Mouse (Mus musculus): Measurements from ENCODE around the gene Igf2bp2. TPM values are rescaled to one million over a fixed set of nuclear protein-coding genes. Genes with fewer than 3 reads are reported as not detected.

Gene Igf2bp2
- not detected in 2 replicates for polyA plus RNA-seq (2012; ENCODE audit: insufficient read depth, insufficient read length, low replicate concordance, missing spikeins)

DNA sequence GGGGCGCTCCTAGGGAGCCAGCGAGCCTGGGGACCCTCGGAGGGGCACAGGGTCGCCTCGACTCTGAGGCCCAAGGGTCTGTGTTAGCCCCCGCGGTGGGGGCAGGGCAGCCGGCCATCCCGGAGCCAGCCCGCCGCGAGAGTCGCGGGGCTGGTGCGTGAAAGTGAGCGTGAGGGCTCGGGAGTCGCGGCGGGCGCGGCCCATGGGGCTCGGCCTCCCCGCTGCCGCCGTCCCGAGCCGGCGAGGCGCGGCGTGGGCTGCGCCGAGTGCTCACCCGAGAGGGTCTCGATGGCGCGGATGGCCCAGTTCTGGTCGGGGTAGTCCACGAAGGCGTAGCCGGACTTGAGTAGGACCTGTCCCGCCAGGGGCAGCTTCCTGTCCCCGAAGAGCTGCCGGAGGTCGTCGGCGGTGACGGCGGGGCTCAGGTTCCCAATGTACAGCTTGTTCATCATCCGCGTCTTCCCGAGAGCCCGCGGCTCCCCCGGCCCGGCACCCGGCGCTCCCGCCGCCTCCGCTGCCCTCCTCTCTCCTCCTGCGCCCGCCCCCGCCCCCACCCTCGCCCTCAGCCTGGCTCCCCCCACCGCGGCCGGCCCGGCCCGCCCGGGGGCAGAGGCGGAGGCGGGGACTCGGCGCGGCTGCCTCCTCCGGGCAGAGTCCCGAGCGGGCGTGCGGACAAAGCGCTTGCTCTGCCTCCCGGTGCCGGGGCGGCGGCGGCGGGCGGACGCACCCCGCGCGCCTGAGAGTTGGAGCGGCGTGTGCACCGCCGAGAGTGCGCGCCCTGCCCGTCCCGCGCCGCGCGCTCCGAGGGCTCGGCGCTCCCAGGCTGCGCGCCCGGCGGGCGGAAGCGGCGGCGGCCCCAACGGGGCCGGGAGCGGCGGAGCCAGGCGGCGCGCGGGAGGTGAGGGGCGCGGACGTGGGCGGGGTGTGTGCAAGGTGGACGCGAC lies at the start of gene Igf2bp2:
Gene Igf2bp2 (minus strand): TSS at position 788 of the 944 bp plus-strand sequence.
- Histone ChIP-seq H3K4me1 (ENCODE audit: control insufficient read depth, insufficient read depth, low read length) (peaks cover 18% of the 10 kb centered on the region), H3K27ac (ENCODE audit: insufficient read depth, low read depth, low read length) (no peak within 1 kb of the TSS), H3K4me3 (ENCODE audit: insufficient read depth, low read depth, low read length) (peak within 1 kb of the TSS; percentile 72)
- TF ChIP-seq POLR2A (IDR thresholded peaks at IDR 0.05; ENCODE audit: insufficient read depth, low read depth, low read length) (no peak), CTCF (IDR thresholded peaks at IDR 0.05; ENCODE audit: insufficient read depth, low read depth, low read length) (no peak)
- 1% methylated on average over 128 of the region's 131 CpGs for WGBS

- 94% methylated on average over 1 of the region's 1 CpGs for WGBS
Observed at GRCm38 (mm10) chr16:22203501-22203900, 40.4 kb upstream of the Igf2bp2 start.

GRCm38 (mm10) chr16:22201858-22202257 lies 38.8 kb upstream of the Igf2bp2 start:
- WGBS: 69% methylated on average over 3 of the region's 3 CpGs
- TF ChIP-seq CTCF (IDR thresholded peaks at IDR 0.05; ENCODE audit: insufficient read depth, low read depth, low read length): no peak
- TF ChIP-seq POLR2A (IDR thresholded peaks at IDR 0.05; ENCODE audit: insufficient read depth, low read depth, low read length): no peak
- H3K27ac ChIP-seq (ENCODE audit: insufficient read depth, low read depth, low read length): no peak overlapping the region

More at GRCm38 (mm10) chr16:22203501-22203900, 40.4 kb upstream of the Igf2bp2 start:
- H3K27ac ChIP-seq (ENCODE audit: insufficient read depth, low read depth, low read length): no peak overlapping the region
- no peak overlapping the region for H3K4me3 ChIP-seq (ENCODE audit: insufficient read depth, low read depth, low read length)
- H3K4me1 ChIP-seq (ENCODE audit: control insufficient read depth, insufficient read depth, low read length): no peaks in the 10 kb centered on the region
- TF ChIP-seq CTCF (IDR thresholded peaks at IDR 0.05; ENCODE audit: insufficient read depth, low read depth, low read length): no peak
- no peak for TF ChIP-seq POLR2A (IDR thresholded peaks at IDR 0.05; ENCODE audit: insufficient read depth, low read depth, low read length)

GRCm38 (mm10) chr16:22200476-22200875 lies 37.4 kb upstream of the Igf2bp2 start:
- Histone ChIP-seq H3K27ac (ENCODE audit: insufficient read depth, low read depth, low read length) (no peak overlapping the region), H3K4me3 (ENCODE audit: insufficient read depth, low read depth, low read length) (no peak overlapping the region), H3K4me1 (ENCODE audit: control insufficient read depth, insufficient read depth, low read length) (no peaks in the 10 kb centered on the region)
- TF ChIP-seq POLR2A (IDR thresholded peaks at IDR 0.05; ENCODE audit: insufficient read depth, low read depth, low read length) (no peak), CTCF (IDR thresholded peaks at IDR 0.05; ENCODE audit: insufficient read depth, low read depth, low read length) (no peak)
- 55% methylated on average over 1 of the region's 1 CpGs for WGBS

More at GRCm38 (mm10) chr16:22201858-22202257, 38.8 kb upstream of the Igf2bp2 start:
- no peaks in the 10 kb centered on the region for H3K4me1 ChIP-seq (ENCODE audit: control insufficient read depth, insufficient read depth, low read length)
- H3K4me3 ChIP-seq (ENCODE audit: insufficient read depth, low read depth, low read length): no peak overlapping the region

GRCm38 (mm10) chr16:22187366-22187765 lies 24.3 kb upstream of the Igf2bp2 start:
- Histone ChIP-seq H3K27ac (ENCODE audit: insufficient read depth, low read depth, low read length) (no peak overlapping the region), H3K4me1 (ENCODE audit: control insufficient read depth, insufficient read depth, low read length) (no peaks in the 10 kb centered on the region), H3K4me3 (ENCODE audit: insufficient read depth, low read depth, low read length) (no peak overlapping the region)
- WGBS: 89% methylated on average over 12 of the region's 12 CpGs
- TF ChIP-seq POLR2A (IDR thresholded peaks at IDR 0.05; ENCODE audit: insufficient read depth, low read depth, low read length) (no peak), CTCF (IDR thresholded peaks at IDR 0.05; ENCODE audit: insufficient read depth, low read depth, low read length) (no peak)

GRCm38 (mm10) chr16:22185411-22185810 lies 22.3 kb upstream of the Igf2bp2 start:
- WGBS: 84% methylated on average over 3 of the region's 3 CpGs
- no peak for TF ChIP-seq POLR2A (IDR thresholded peaks at IDR 0.05; ENCODE audit: insufficient read depth, low read depth, low read length)
- no peak for TF ChIP-seq CTCF (IDR thresholded peaks at IDR 0.05; ENCODE audit: insufficient read depth, low read depth, low read length)
- no peak overlapping the region for H3K4me3 ChIP-seq (ENCODE audit: insufficient read depth, low read depth, low read length)
- H3K27ac ChIP-seq (ENCODE audit: insufficient read depth, low read depth, low read length): no peak overlapping the region
- H3K4me1 ChIP-seq (ENCODE audit: control insufficient read depth, insufficient read depth, low read length): no peaks in the 10 kb centered on the region

DNA sequence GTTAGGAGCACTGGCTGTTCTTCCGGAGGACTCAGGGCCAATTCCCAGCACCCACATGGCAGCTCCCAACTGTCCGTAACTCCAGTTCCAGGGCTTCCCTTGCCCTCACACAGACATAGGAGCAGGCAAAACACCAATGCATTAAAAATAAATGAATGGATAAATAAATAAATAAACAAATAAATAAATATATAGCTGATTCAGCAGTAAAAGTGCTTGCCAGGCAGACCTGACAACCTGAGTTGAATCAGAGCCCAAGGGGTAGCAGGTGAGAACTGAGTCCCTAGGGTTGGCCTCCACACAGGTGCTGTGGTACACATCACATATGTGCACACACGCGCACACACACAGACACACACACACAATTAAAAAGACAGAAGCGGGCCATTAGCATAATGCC lies 21.0 kb upstream of the Igf2bp2 start:
- no peaks in the 10 kb centered on the region for H3K4me1 ChIP-seq (ENCODE audit: control insufficient read depth, insufficient read depth, low read length)
- TF ChIP-seq POLR2A (IDR thresholded peaks at IDR 0.05; ENCODE audit: insufficient read depth, low read depth, low read length): no peak
- TF ChIP-seq CTCF (IDR thresholded peaks at IDR 0.05; ENCODE audit: insufficient read depth, low read depth, low read length): no peak
- H3K27ac ChIP-seq (ENCODE audit: insufficient read depth, low read depth, low read length): no peak overlapping the region
- 98% methylated on average over 5 of the region's 5 CpGs for WGBS
- no peak overlapping the region for H3K4me3 ChIP-seq (ENCODE audit: insufficient read depth, low read depth, low read length)

- no peak overlapping the region for H3K27ac ChIP-seq (ENCODE audit: insufficient read depth, low read depth, low read length)
- no peak for TF ChIP-seq CTCF (IDR thresholded peaks at IDR 0.05; ENCODE audit: insufficient read depth, low read depth, low read length)
- TF ChIP-seq POLR2A (IDR thresholded peaks at IDR 0.05; ENCODE audit: insufficient read depth, low read depth, low read length): no peak
- no peak overlapping the region for H3K4me3 ChIP-seq (ENCODE audit: insufficient read depth, low read depth, low read length)
- 77% methylated on average over 4 of the region's 4 CpGs for WGBS
- no peaks in the 10 kb centered on the region for H3K4me1 ChIP-seq (ENCODE audit: control insufficient read depth, insufficient read depth, low read length)
Observed at GRCm38 (mm10) chr16:22182286-22182685, 19.2 kb upstream of the Igf2bp2 start.

DNA sequence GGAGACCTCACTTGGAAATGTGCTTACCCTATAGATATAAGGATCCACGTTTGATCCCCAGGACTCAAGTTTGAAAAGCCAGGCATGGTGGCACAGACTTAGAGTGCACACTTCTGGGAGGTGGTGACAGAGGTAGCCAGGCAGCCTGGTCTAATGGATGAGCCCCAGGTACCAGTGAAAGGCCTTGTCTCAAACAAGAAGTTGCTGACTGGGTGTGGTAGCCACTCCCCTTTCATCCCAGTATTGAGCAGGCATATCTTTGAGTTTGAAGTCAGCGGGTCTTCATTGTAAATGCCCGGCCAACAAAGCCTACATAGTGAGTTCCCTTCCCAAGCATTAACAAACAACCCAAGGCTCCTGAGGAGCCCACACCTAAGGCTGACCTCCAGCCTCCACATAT lies 15.7 kb upstream of the Igf2bp2 start:
- no peak overlapping the region for H3K4me3 ChIP-seq (ENCODE audit: insufficient read depth, low read depth, low read length)
- no peak overlapping the region for H3K27ac ChIP-seq (ENCODE audit: insufficient read depth, low read depth, low read length)
- TF ChIP-seq CTCF (IDR thresholded peaks at IDR 0.05; ENCODE audit: insufficient read depth, low read depth, low read length) (no peak), POLR2A (IDR thresholded peaks at IDR 0.05; ENCODE audit: insufficient read depth, low read depth, low read length) (no peak)
- 72% methylated on average over 3 of the region's 3 CpGs for WGBS
- no peaks in the 10 kb centered on the region for H3K4me1 ChIP-seq (ENCODE audit: control insufficient read depth, insufficient read depth, low read length)

Data from olfactory bulb, adult 2 months (tissue).